Mouse (Mus musculus) CH12.LX (cell line): ENCODE measurements at regions not wholly inside any gene's neighbourhood (a gene's known extent, or its start where the extent isn't known, plus 50 kb on each side); places are given as distances from the start of the nearest gene placed in this dataset.

ENCODE experiments used
- DNase-seq: peaks from one replicate; pipeline ENCODE4 v3.0.0-alpha.2; 2013; ENCODE audit errors: extremely low read depth
- H3K27ac ChIP-seq: 2 replicates; pipeline ENCODE4 v1.5.1; 2012; ENCODE audit warnings: low read depth, mild to moderate bottlenecking, control low read depth, moderate library complexity; ENCODE audit not compliant: insufficient read depth
- H3K27me3 ChIP-seq: replicated peaks from 2 replicates; pipeline ENCODE3; 2012; ENCODE audit warnings: inconsistent platforms
- H3K36me3 ChIP-seq, 2 experiments: replicated peaks in 1 of 2; 2 replicates each; pipeline versions ENCODE3 to v1.6.1; 2012; ENCODE audit warnings: inconsistent platforms in 1 of 2, low read length in 1 of 2, mild to moderate bottlenecking in 1 of 2, mixed read lengths in 1 of 2, moderate library complexity in 1 of 2; ENCODE audit not compliant: control insufficient read depth in 1 of 2, insufficient read depth in 1 of 2
- H3K4me1 ChIP-seq, 2 experiments: 2 replicates each; pipeline ENCODE4 v1.6.1; 2012; ENCODE audit warnings: inconsistent platforms in 1 of 2, moderate library complexity in 1 of 2; ENCODE audit not compliant: insufficient read depth in 2 of 2, control insufficient read depth in 1 of 2
- H3K4me2 ChIP-seq: 2 replicates; pipeline ENCODE4 v1.6.1; 2012; ENCODE audit warnings: low read depth, mild to moderate bottlenecking, control low read depth; ENCODE audit not compliant: poor library complexity, insufficient read depth, severe bottlenecking
- H3K4me3 ChIP-seq, 3 experiments: fragments of 150-350 bp in 1 of 3; sonication (generic) in 1 of 3; replicated peaks in 1 of 3; 2 replicates each; pipeline versions ENCODE3 to v1.5.1; 2011 to 2012; ENCODE audit warnings: low read depth in 2 of 3, low read length in 2 of 3, mild to moderate bottlenecking in 2 of 3, moderate library complexity in 2 of 3, control low read depth in 1 of 3, improper control_type of control experiment in 1 of 3, inconsistent platforms in 1 of 3, mixed read lengths in 1 of 3; ENCODE audit not compliant: poor library complexity in 1 of 3
- H3K79me2 ChIP-seq: replicated peaks from 2 replicates; pipeline ENCODE4 v1.6.1; 2012; ENCODE audit warnings: mild to moderate bottlenecking, moderate library complexity; ENCODE audit not compliant: control insufficient read depth, poor library complexity, insufficient read depth, severe bottlenecking; ENCODE audit errors: extremely low read depth
- H3K9ac ChIP-seq: 2 replicates; pipeline ENCODE4 v1.6.1; 2012; ENCODE audit warnings: low read depth, mild to moderate bottlenecking, control low read depth, moderate library complexity; ENCODE audit not compliant: insufficient read depth
- H3K9me3 ChIP-seq: replicated peaks from 2 replicates; pipeline ENCODE3; 2012; ENCODE audit warnings: low read length, inconsistent platforms, mixed read lengths
- BHLHE40 ChIP-seq: IDR thresholded peaks from 2 replicates; pipeline ENCODE4 v1.6.1; 2011; ENCODE audit warnings: mild to moderate bottlenecking, low read depth, low read length, improper control_type of control experiment
- CHD1 ChIP-seq: IDR thresholded peaks from 2 replicates; pipeline ENCODE4 v1.6.1; 2012; ENCODE audit warnings: low read depth, low read length, improper control_type of control experiment, inconsistent platforms
- CHD2 ChIP-seq: IDR thresholded peaks from 2 replicates; pipeline ENCODE4 v1.6.1; 2011; ENCODE audit warnings: low read length, improper control_type of control experiment
- CTCF ChIP-seq, 2 experiments: IDR thresholded peaks in 1 of 2; conservative IDR thresholded peaks in 1 of 2; 2 replicates each; pipeline ENCODE4 v1.5.1; 2011 to 2012; ENCODE audit warnings: low read depth in 2 of 2, low read length in 2 of 2, improper control_type of control experiment in 1 of 2, inconsistent platforms in 1 of 2, mild to moderate bottlenecking in 1 of 2, moderate library complexity in 1 of 2
- E2F4 ChIP-seq: IDR thresholded peaks from 2 replicates; pipeline ENCODE4 v1.6.1; 2011; ENCODE audit warnings: low read depth, low read length, improper control_type of control experiment; ENCODE audit not compliant: insufficient replicate concordance
- ELF1 ChIP-seq: IDR thresholded peaks from 2 replicates; pipeline ENCODE4 v1.6.1; 2014; ENCODE audit warnings: low read depth, mild to moderate bottlenecking, inconsistent platforms, low read length, improper control_type of control experiment
- ETS1 ChIP-seq: conservative IDR thresholded peaks from 2 replicates; pipeline ENCODE4 v1.6.1; 2012; ENCODE audit warnings: low read depth, mild to moderate bottlenecking, inconsistent platforms, low read length, improper control_type of control experiment, moderate library complexity
- GABPA ChIP-seq: IDR thresholded peaks from 2 replicates; pipeline ENCODE4 v1.6.1; 2012; ENCODE audit warnings: low read depth, low read length, improper control_type of control experiment, inconsistent platforms; ENCODE audit not compliant: insufficient replicate concordance
- HCFC1 ChIP-seq: IDR thresholded peaks from 2 replicates; pipeline ENCODE4 v1.6.1; 2012; ENCODE audit warnings: low read depth, mild to moderate bottlenecking, inconsistent platforms, low read length, improper control_type of control experiment
- JUN ChIP-seq: IDR thresholded peaks from 2 replicates; pipeline ENCODE4 v1.6.1; 2011; ENCODE audit warnings: low read depth, mild to moderate bottlenecking, low read length, improper control_type of control experiment, moderate library complexity; ENCODE audit not compliant: insufficient read depth
- JUND ChIP-seq: conservative IDR thresholded peaks from 2 replicates; pipeline ENCODE4 v1.6.1; 2011; ENCODE audit warnings: low read depth, low read length, improper control_type of control experiment
- MAFK ChIP-seq: IDR thresholded peaks from 2 replicates; pipeline ENCODE4 v1.6.1; 2011; ENCODE audit warnings: low read length, improper control_type of control experiment; ENCODE audit not compliant: insufficient replicate concordance
- MEF2A ChIP-seq: IDR thresholded peaks from 2 replicates; pipeline ENCODE4 v1.6.1; 2014; ENCODE audit warnings: low read depth, mild to moderate bottlenecking, inconsistent platforms, low read length, improper control_type of control experiment, borderline replicate concordance
- MXI1 ChIP-seq: IDR thresholded peaks from 2 replicates; pipeline ENCODE4 v1.6.1; 2011; ENCODE audit warnings: mild to moderate bottlenecking, low read depth, low read length, improper control_type of control experiment
- NRF1 ChIP-seq: IDR thresholded peaks from 2 replicates; pipeline ENCODE4 v1.6.1; 2014; ENCODE audit warnings: low read depth, mild to moderate bottlenecking, inconsistent platforms, low read length, improper control_type of control experiment, moderate library complexity
- POLR2AphosphoS2 ChIP-seq: IDR thresholded peaks from 2 replicates; pipeline ENCODE4 v1.6.1; 2011; ENCODE audit warnings: low read depth, low read length, improper control_type of control experiment
- SMC3 ChIP-seq: IDR thresholded peaks from 2 replicates; pipeline ENCODE4 v1.6.1; 2011; ENCODE audit warnings: low read depth, low read length, improper control_type of control experiment
- TBP ChIP-seq: conservative IDR thresholded peaks from 2 replicates; pipeline ENCODE4 v1.6.1; 2011; ENCODE audit warnings: low read depth, low read length, improper control_type of control experiment
- UBTF ChIP-seq: IDR thresholded peaks from 2 replicates; pipeline ENCODE4 v1.6.1; 2012; ENCODE audit warnings: low read depth, mild to moderate bottlenecking, inconsistent platforms, low read length, improper control_type of control experiment, moderate library complexity
- USF1 ChIP-seq: IDR thresholded peaks from 2 replicates; pipeline ENCODE4 v1.6.1; 2014; ENCODE audit warnings: low read depth, mild to moderate bottlenecking, inconsistent platforms, low read length, improper control_type of control experiment
- USF2 ChIP-seq: conservative IDR thresholded peaks from 2 replicates; pipeline ENCODE4 v1.6.1; 2011; ENCODE audit warnings: low read depth, low read length, improper control_type of control experiment
- ZC3H11A ChIP-seq: IDR thresholded peaks from 2 replicates; pipeline ENCODE4 v1.6.1; 2012; ENCODE audit warnings: low read depth, mild to moderate bottlenecking, inconsistent platforms, low read length, improper control_type of control experiment
- ZKSCAN1 ChIP-seq: IDR thresholded peaks from 2 replicates; pipeline ENCODE4 v1.6.1; 2012; ENCODE audit warnings: low read depth, inconsistent platforms, low read length, improper control_type of control experiment, borderline replicate concordance
- ZMIZ1 ChIP-seq: IDR thresholded peaks from 2 replicates; pipeline ENCODE4 v1.6.1; 2012; ENCODE audit warnings: low read depth, mild to moderate bottlenecking, inconsistent platforms, low read length, improper control_type of control experiment
- ZNF384 ChIP-seq: IDR thresholded peaks from 2 replicates; pipeline ENCODE4 v1.6.1; 2012; ENCODE audit warnings: low read depth, low read length, improper control_type of control experiment, inconsistent platforms
- dilution Hi-C: fragments of 300-500 bp; cut with MboI; formaldehyde crosslinking; loops from 2 replicates; pipeline ENCODE4 v1.14.3; 2020; ENCODE audit warnings: low sequenced_read_pairs; ENCODE audit not compliant: extremely low pct_unique_long_range_greater_than_20kb, extremely low pct_ligation_motif_present
- in situ Hi-C: fragments of 300-500 bp; cut with MboI; formaldehyde crosslinking; loops from 3 replicates; pipeline ENCODE4 v1.14.3; 2019; ENCODE audit warnings: low sequenced_read_pairs, low pct_ligation_motif_present, low pct_unique_long_range_greater_than_20kb, mixed read lengths

- Histone ChIP-seq H3K4me1 (no peaks in the 10 kb centered on the region), H3K36me3 (no peaks in the 10 kb centered on the region), H3K4me2 (no peak overlapping the region), H3K9me3 (no peaks in the 10 kb centered on the region), H3K27ac (no peak overlapping the region), H3K9ac (no peak overlapping the region), H3K4me3 (no peak overlapping the region), H3K79me2 (no peaks in the 10 kb centered on the region), H3K27me3 (no peaks in the 10 kb centered on the region)
- dilution Hi-C loops (no loop called here), in situ Hi-C loops (no loop called here)
- TF ChIP-seq ETS1 (no peak), ZKSCAN1 (no peak), USF1 (no peak), UBTF (no peak), NRF1 (no peak), JUND (no peak), SMC3 (no peak), USF2 (no peak), ELF1 (no peak), HCFC1 (no peak), CHD2 (no peak), MAFK (no peak), E2F4 (no peak), TBP (no peak), CTCF (conservative IDR thresholded peaks at IDR 0.05 in 1 of 2, IDR thresholded peaks at IDR 0.05 in 1 of 2; ENCODE audit: low read depth in 2 of 2, low read length in 2 of 2) (no peak), BHLHE40 (no peak), CHD1 (no peak), MXI1 (no peak), MEF2A (no peak), ZMIZ1 (no peak)
- DNase-seq, result no peak
Observed at GRCm38 (mm10) chr8:86255431-86255830, 325.1 kb downstream of the Abcc12 start.

- Histone ChIP-seq H3K4me3 (no peak overlapping the region), H3K4me2 (no peak overlapping the region), H3K79me2 (no peaks in the 10 kb centered on the region), H3K9me3 (no peaks in the 10 kb centered on the region), H3K4me1 (no peaks in the 10 kb centered on the region), H3K36me3 (no peaks in the 10 kb centered on the region), H3K27ac (no peak overlapping the region), H3K27me3 (no peaks in the 10 kb centered on the region), H3K9ac (no peak overlapping the region)
- DNase-seq, result no peak
- in situ Hi-C loops (no loop called here), dilution Hi-C loops (no loop called here)
- TF ChIP-seq E2F4, result no peak
- TF ChIP-seq USF2, result no peak
- TF ChIP-seq CHD1, result no peak
- no peak for TF ChIP-seq ZNF384
- no peak for TF ChIP-seq ZC3H11A
- no peak for TF ChIP-seq ETS1
- no peak for TF ChIP-seq CHD2
- TF ChIP-seq POLR2AphosphoS2, result no peak
- no peak for TF ChIP-seq CTCF (conservative IDR thresholded peaks at IDR 0.05 in 1 of 2, IDR thresholded peaks at IDR 0.05 in 1 of 2; ENCODE audit: low read depth in 2 of 2, low read length in 2 of 2)
- TF ChIP-seq ZKSCAN1, result no peak
- no peak for TF ChIP-seq NRF1
- TF ChIP-seq GABPA, result no peak
- no peak for TF ChIP-seq ELF1
- TF ChIP-seq JUN, result no peak
- TF ChIP-seq MAFK, result no peak
- no peak for TF ChIP-seq BHLHE40
Observed at GRCm38 (mm10) chr8:86254680-86255079, 325.8 kb downstream of the Abcc12 start.
